Mouse (Mus musculus) ES-E14 (cell line): ENCODE data around the gene Gm21887.
"Not testable (repeated sequence)": the region's sequence is repeated elsewhere in the genome, so short reads cannot be mapped to it uniquely, and the experiment has no call there.

Experiments
- CHD2 ChIP-seq: IDR thresholded peaks from 2 replicates; pipeline ENCODE4 v1.6.1; 2014; ENCODE audit warnings: mild to moderate bottlenecking, low read depth, low read length, inconsistent platforms
- MAFK ChIP-seq: IDR thresholded peaks from 2 replicates; pipeline ENCODE4 v1.6.1; 2014; ENCODE audit warnings: mild to moderate bottlenecking, low read depth, low read length, inconsistent platforms; ENCODE audit not compliant: insufficient read depth

- not testable (repeated sequence) for TF ChIP-seq MAFK, CHD2
Observed at GRCm38 (mm10) chrX:170009801-170010221, 352 bp downstream of the Gm21887 start.
